Mouse (Mus musculus): Measurements from ENCODE around the gene Mosmo. TPM values are rescaled to one million over a fixed set of nuclear protein-coding genes. Genes with fewer than 3 reads are reported as not detected.

Gene Mosmo
- polyA plus RNA-seq, 1 experiment from 2014 or later, result 11.0 TPM

Other genes with a start within 250 kb of the Mosmo start
- gene Uqcrc2, start 42.4 kb upstream of the Mosmo start, polyA plus RNA-seq (2015; fragmentation: Nextera tagmentation; extraction: Ambion mirVana), result 295 and 299 TPM in 2 replicates
- 0.35 and 0.39 TPM in 2 replicates for gene Pdzd9, start 7.3 kb upstream of the Mosmo start, polyA plus RNA-seq (2015; fragmentation: Nextera tagmentation; extraction: Ambion mirVana)
- 0.24 and 0.29 TPM in 2 replicates for gene Vwa3a, start 61.7 kb downstream of the Mosmo start, polyA plus RNA-seq (2015; fragmentation: Nextera tagmentation; extraction: Ambion mirVana)
- not detected in 2 replicates for gene Gm5737, start 134.7 kb downstream of the Mosmo start, polyA plus RNA-seq (2015; fragmentation: Nextera tagmentation; extraction: Ambion mirVana)
- 44.4 and 47.2 TPM in 2 replicates for gene Eef2k, start 165.2 kb downstream of the Mosmo start, polyA plus RNA-seq (2015; fragmentation: Nextera tagmentation; extraction: Ambion mirVana)
- gene Polr3e, start 240.1 kb downstream of the Mosmo start, polyA plus RNA-seq (2015; fragmentation: Nextera tagmentation; extraction: Ambion mirVana), result 40.3 and 41.5 TPM in 2 replicates